Mouse (Mus musculus) MEL (cell line): ENCODE data around the gene G3bp2. TPM values are rescaled to one million over a fixed set of nuclear protein-coding genes. Genes with fewer than 3 reads are reported as not detected.

Experiments used
- DNase-seq: peaks from one replicate; pipeline ENCODE4 v3.0.0; 2011; ENCODE audit warnings: low read depth, low spot score
- H3K27ac ChIP-seq: 2 replicates; pipeline ENCODE4 v1.5.1; 2012; ENCODE audit warnings: low read depth, mild to moderate bottlenecking, control low read depth, low read length, moderate library complexity; ENCODE audit not compliant: control insufficient read depth
- H3K27me3 ChIP-seq, 2 experiments: fragments of 150-350 bp in 1 of 2; sonication (generic) in 1 of 2; 2 replicates each; pipeline ENCODE4 v1.6.1; 2012; ENCODE audit warnings: low read length in 2 of 2, mild to moderate bottlenecking in 2 of 2, improper control_type of control experiment in 1 of 2, moderate library complexity in 1 of 2; ENCODE audit not compliant: insufficient read depth in 2 of 2, control insufficient read depth in 1 of 2
- H3K36me3 ChIP-seq, 2 experiments: 2 replicates each; pipeline ENCODE4 v1.6.1; 2012 to 2014; ENCODE audit warnings: low read length in 2 of 2, improper control_type of control experiment in 1 of 2, inconsistent platforms in 1 of 2, mild to moderate bottlenecking in 1 of 2; ENCODE audit not compliant: insufficient read depth in 2 of 2, control insufficient read depth in 1 of 2
- H3K4me1 ChIP-seq, 2 experiments: fragments of 150-350 bp in 1 of 2; sonication (generic) in 1 of 2; 2 replicates each; pipeline ENCODE4 v1.6.1; 2012; ENCODE audit warnings: low read length in 2 of 2, improper control_type of control experiment in 1 of 2, mild to moderate bottlenecking in 1 of 2; ENCODE audit not compliant: insufficient read depth in 2 of 2, control insufficient read depth in 1 of 2
- H3K4me3 ChIP-seq, 2 experiments: fragments of 150-350 bp in 1 of 2; sonication (generic) in 1 of 2; 2 replicates each; pipeline ENCODE4 v1.5.1; 2012; ENCODE audit warnings: low read depth in 2 of 2, low read length in 2 of 2, mild to moderate bottlenecking in 2 of 2, moderate library complexity in 2 of 2, control low read depth in 1 of 2, improper control_type of control experiment in 1 of 2; ENCODE audit not compliant: control insufficient read depth in 1 of 2, insufficient read depth in 1 of 2
- H3K79me2 ChIP-seq: 2 replicates; pipeline ENCODE4 v1.6.1; 2012; ENCODE audit warnings: mild to moderate bottlenecking, low read length, moderate library complexity; ENCODE audit not compliant: control insufficient read depth, poor library complexity, insufficient read depth
- H3K9ac ChIP-seq: 2 replicates; pipeline ENCODE4 v1.6.1; 2012; ENCODE audit warnings: low read depth, mild to moderate bottlenecking, control low read depth, low read length, moderate library complexity; ENCODE audit not compliant: control insufficient read depth, poor library complexity, severe bottlenecking
- H3K9me3 ChIP-seq: fragments of 150-350 bp; sonication (generic); replicated peaks from 2 replicates; pipeline ENCODE4 v1.6.1; 2012; ENCODE audit warnings: mild to moderate bottlenecking, low read length, improper control_type of control experiment, moderate library complexity; ENCODE audit not compliant: insufficient read depth
- BHLHE40 ChIP-seq: IDR thresholded peaks from 2 replicates; pipeline ENCODE4 v1.6.1; 2012; ENCODE audit warnings: low read depth, mild to moderate bottlenecking, inconsistent platforms, low read length, improper control_type of control experiment, borderline replicate concordance
- CHD1 ChIP-seq: IDR thresholded peaks from 2 replicates; pipeline ENCODE4 v1.6.1; 2012; ENCODE audit warnings: low read depth, mild to moderate bottlenecking, inconsistent platforms, low read length, improper control_type of control experiment
- EP300 ChIP-seq, 2 experiments: IDR thresholded peaks; 2 replicates each; pipeline ENCODE4 v1.6.1; 2011; ENCODE audit warnings: improper control_type of control experiment in 2 of 2, low read length in 2 of 2, low read depth in 1 of 2, mild to moderate bottlenecking in 1 of 2
- GABPA ChIP-seq: IDR thresholded peaks from 2 replicates; pipeline ENCODE4 v1.6.1; 2012; ENCODE audit warnings: low read depth, mild to moderate bottlenecking, inconsistent platforms, low read length, improper control_type of control experiment, moderate library complexity
- GATA1 ChIP-seq: IDR thresholded peaks from 2 replicates; pipeline ENCODE4 v1.6.1; 2011; ENCODE audit warnings: low read depth, low read length, improper control_type of control experiment
- JUND ChIP-seq: IDR thresholded peaks from 2 replicates; pipeline ENCODE4 v1.6.1; 2011; ENCODE audit warnings: low read depth, mild to moderate bottlenecking, improper control_type of control experiment, low read length
- MEF2A ChIP-seq: IDR thresholded peaks from 2 replicates; pipeline ENCODE4 v1.6.1; 2014; ENCODE audit warnings: low read depth, mild to moderate bottlenecking, inconsistent platforms, low read length, improper control_type of control experiment; ENCODE audit not compliant: poor library complexity, insufficient replicate concordance, severe bottlenecking; ENCODE audit errors: extremely low read depth
- NELFE ChIP-seq: IDR thresholded peaks from 2 replicates; pipeline ENCODE4 v1.6.1; 2011; ENCODE audit warnings: low read depth, low read length, improper control_type of control experiment
- POLR2A ChIP-seq, 2 experiments: IDR thresholded peaks; 2 replicates each; pipeline ENCODE4 v1.6.1; 2011 to 2012; ENCODE audit warnings: low read length in 2 of 2, mild to moderate bottlenecking in 2 of 2, control low read depth in 1 of 2, improper control_type of control experiment in 1 of 2, low read depth in 1 of 2, moderate library complexity in 1 of 2; ENCODE audit not compliant: control insufficient read depth in 1 of 2, insufficient read depth in 1 of 2, poor library complexity in 1 of 2
- POLR2AphosphoS2 ChIP-seq: IDR thresholded peaks from 2 replicates; pipeline ENCODE4 v1.6.1; 2011; ENCODE audit warnings: low read length, improper control_type of control experiment
- RCOR1 ChIP-seq: IDR thresholded peaks from 2 replicates; pipeline ENCODE4 v1.6.1; 2012; ENCODE audit warnings: low read depth, mild to moderate bottlenecking, inconsistent platforms, low read length, improper control_type of control experiment
- SMC3 ChIP-seq: IDR thresholded peaks from 2 replicates; pipeline ENCODE4 v1.6.1; 2011; ENCODE audit warnings: low read depth, low read length, improper control_type of control experiment
- TAL1 ChIP-seq: IDR thresholded peaks from 2 replicates; pipeline ENCODE4 v1.6.1; 2012; ENCODE audit warnings: mild to moderate bottlenecking, inconsistent platforms, low read length, moderate library complexity, mixed read lengths
- TCF12 ChIP-seq: IDR thresholded peaks from 2 replicates; pipeline ENCODE4 v1.6.1; 2014; ENCODE audit warnings: low read depth, mild to moderate bottlenecking, inconsistent platforms, low read length, improper control_type of control experiment, moderate library complexity
- UBTF ChIP-seq: IDR thresholded peaks from 2 replicates; pipeline ENCODE4 v1.6.1; 2012; ENCODE audit warnings: low read depth, mild to moderate bottlenecking, inconsistent platforms, low read length, improper control_type of control experiment, moderate library complexity, borderline replicate concordance; ENCODE audit not compliant: insufficient read depth
- ZMIZ1 ChIP-seq: IDR thresholded peaks from 2 replicates; pipeline ENCODE4 v1.6.1; 2012; ENCODE audit warnings: low read depth, mild to moderate bottlenecking, inconsistent platforms, low read length, improper control_type of control experiment, moderate library complexity
- polyA plus RNA-seq, 2 experiments: library from polyadenylated mRNA; stranded (reverse) in 1 of 2; unstranded in 1 of 2; fragments of >175 nt in 1 of 2; fragments of >200 nt in 1 of 2; gene quantifications; 2 replicates each; pipeline versions ENCODE4 v1.2.1 to v1.2.4; 2012; ENCODE audit warnings: low replicate concordance in 2 of 2, low read depth in 1 of 2; ENCODE audit not compliant: insufficient read length in 2 of 2, insufficient read depth in 1 of 2, missing spikeins in 1 of 2
- total RNA-seq: library from RNA; depleted of rRNA; stranded (reverse); fragments of 300-350 nt; gene quantifications from 2 replicates; pipeline ENCODE4 v1.2.3, GENCODE M21; 2012

Gene G3bp2
- total and polyA plus RNA-seq, 3 experiments = 42.8 to 177 (median 65.5) TPM

DNA sequence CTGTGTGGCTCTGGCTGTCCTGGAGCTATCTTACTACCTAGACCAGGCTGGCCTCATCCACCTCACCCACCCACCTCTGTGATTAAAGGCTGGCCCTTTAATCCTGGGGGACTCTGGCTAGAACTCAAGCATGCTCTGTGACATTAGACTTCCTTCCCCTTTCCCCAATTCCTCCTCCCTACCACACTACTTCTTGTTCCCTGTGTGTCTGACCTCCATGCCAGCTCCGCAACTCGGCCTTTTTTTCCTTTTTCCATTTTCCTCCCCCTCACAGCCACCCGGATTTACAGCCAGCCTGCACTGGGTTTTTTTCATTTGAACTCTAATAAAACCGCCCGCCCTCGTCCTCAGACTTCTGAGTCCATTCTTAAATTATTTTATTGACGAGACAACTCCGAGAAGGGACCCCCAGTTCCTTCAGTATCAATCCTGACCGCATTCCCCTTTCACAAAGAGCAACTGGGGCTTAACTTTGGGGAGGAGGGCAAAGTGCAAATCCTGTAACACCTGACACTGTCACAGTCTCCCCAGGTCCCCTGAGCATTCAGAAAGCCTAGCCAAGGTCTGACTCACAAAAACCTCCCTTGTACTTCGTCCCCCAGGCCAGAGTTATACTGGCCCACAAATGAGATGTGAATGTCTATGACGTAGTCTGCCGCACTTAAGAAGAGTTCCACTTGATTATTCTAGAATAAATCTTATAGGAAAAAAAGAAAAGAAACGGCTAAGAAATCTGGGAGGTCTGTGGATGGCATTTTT, 15.0 kb upstream of the G3bp2 start:
- DNase-seq = no peak
- no peaks in the 10 kb centered on the region for H3K36me3 ChIP-seq
- H3K79me2 ChIP-seq = no peaks in the 10 kb centered on the region
- no peaks in the 10 kb centered on the region for H3K27me3 ChIP-seq
- no peaks in the 10 kb centered on the region for H3K4me1 ChIP-seq
- no peak overlapping the region for H3K4me3 ChIP-seq
- no peaks in the 10 kb centered on the region for H3K9me3 ChIP-seq
- H3K9ac ChIP-seq = no peak overlapping the region
- no peak for TF ChIP-seq UBTF
- TF ChIP-seq POLR2AphosphoS2 = no peak
- no peak overlapping the region for H3K27ac ChIP-seq

DNA sequence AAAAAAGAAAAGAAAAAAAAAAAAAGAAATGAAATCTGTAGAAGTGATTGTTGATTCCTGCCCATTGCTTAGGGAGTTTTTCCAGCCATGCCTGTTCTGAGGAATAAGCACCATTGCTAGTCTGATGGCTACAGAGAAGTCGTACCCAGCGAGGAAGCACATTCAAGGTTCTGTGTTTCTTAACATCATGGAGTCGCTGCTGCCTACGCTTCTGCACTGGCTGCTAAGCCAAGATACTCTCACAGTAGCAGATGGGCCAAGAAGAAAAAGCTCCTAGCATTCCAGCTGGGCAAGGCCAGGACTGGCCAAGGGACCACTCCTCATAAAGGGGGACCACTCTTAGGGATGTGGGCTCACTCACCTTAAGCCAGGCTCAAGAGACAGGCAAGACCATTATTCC, 14.3 kb upstream of the G3bp2 start:
- Histone ChIP-seq H3K27me3 (no peaks in the 10 kb centered on the region), H3K27ac (no peak overlapping the region), H3K9ac (no peak overlapping the region), H3K4me1 (no peaks in the 10 kb centered on the region), H3K79me2 (no peaks in the 10 kb centered on the region), H3K36me3 (no peaks in the 10 kb centered on the region), H3K4me3 (no peak overlapping the region), H3K9me3 (no peaks in the 10 kb centered on the region)
- TF ChIP-seq TAL1 (no peak), BHLHE40 (no peak), JUND (no peak)
- DNase-seq = no peak

DNA sequence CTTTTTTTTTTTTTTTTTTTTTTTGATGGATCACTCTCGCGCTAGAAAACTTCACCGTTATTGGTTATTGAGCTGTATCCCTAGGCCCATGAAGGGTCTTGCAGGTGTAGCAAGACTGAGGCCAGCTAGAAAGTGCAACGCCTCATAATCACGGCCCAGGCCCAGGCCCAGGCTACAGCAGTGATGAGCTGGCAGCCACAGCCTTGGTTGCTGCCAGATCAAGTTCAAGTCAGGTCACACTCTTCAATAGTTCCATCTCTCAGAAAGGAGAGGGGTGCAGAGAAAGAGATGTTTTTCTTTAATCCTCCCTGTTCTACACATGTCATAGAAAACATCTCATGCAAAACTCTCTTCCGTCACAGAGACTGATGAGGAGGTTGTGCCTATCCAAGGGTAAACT, 13.3 kb upstream of the G3bp2 start:
- Histone ChIP-seq H3K27ac (no peak overlapping the region), H3K4me1 (no peaks in the 10 kb centered on the region), H3K4me3 (no peak overlapping the region), H3K9ac (no peak overlapping the region), H3K36me3 (no peaks in the 10 kb centered on the region), H3K79me2 (no peaks in the 10 kb centered on the region), H3K27me3 (no peaks in the 10 kb centered on the region), H3K9me3 (no peaks in the 10 kb centered on the region)
- DNase-seq = no peak
- no peak for TF ChIP-seq TCF12
- TF ChIP-seq POLR2AphosphoS2 = no peak
- no peak for TF ChIP-seq CHD1
- TF ChIP-seq NELFE = no peak
- no peak for TF ChIP-seq RCOR1
- no peak for TF ChIP-seq ZMIZ1
- TF ChIP-seq EP300 (IDR thresholded peaks at IDR 0.05; ENCODE audit: low read depth in 1 of 2, low read length in 2 of 2) = no peak
- TF ChIP-seq POLR2A (IDR thresholded peaks at IDR 0.05; ENCODE audit: control insufficient read depth in 1 of 2, insufficient read depth in 1 of 2, low read depth in 1 of 2, low read length in 2 of 2, poor library complexity in 1 of 2) = no peak
- TF ChIP-seq GATA1 = no peak
- TF ChIP-seq MEF2A = no peak
- TF ChIP-seq SMC3 = no peak
- TF ChIP-seq GABPA = no peak
